Mouse (Mus musculus) heart, adult 2 months (tissue): Measurements from ENCODE around the gene Cib1.

ENCODE experiments used
- CTCF ChIP-seq: fragments of 200-600 bp; IDR thresholded peaks from 2 replicates; pipeline ENCODE4 v1.8.1; 2022; ENCODE audit warnings: antibody characterized with exemption, mild to moderate bottlenecking, moderate library complexity
- EP300 ChIP-seq: fragments of 200-500 bp; IDR thresholded peaks from 2 replicates; pipeline ENCODE4 v1.6.1; 2011; ENCODE audit warnings: low read depth, low read length, control low read depth; ENCODE audit not compliant: insufficient read depth
- POLR2A ChIP-seq: fragments of 200-500 bp; IDR thresholded peaks from 2 replicates; pipeline ENCODE4 v1.6.1; 2011; ENCODE audit warnings: mild to moderate bottlenecking, low read depth, low read length, control low read depth; ENCODE audit not compliant: insufficient read depth

DNA sequence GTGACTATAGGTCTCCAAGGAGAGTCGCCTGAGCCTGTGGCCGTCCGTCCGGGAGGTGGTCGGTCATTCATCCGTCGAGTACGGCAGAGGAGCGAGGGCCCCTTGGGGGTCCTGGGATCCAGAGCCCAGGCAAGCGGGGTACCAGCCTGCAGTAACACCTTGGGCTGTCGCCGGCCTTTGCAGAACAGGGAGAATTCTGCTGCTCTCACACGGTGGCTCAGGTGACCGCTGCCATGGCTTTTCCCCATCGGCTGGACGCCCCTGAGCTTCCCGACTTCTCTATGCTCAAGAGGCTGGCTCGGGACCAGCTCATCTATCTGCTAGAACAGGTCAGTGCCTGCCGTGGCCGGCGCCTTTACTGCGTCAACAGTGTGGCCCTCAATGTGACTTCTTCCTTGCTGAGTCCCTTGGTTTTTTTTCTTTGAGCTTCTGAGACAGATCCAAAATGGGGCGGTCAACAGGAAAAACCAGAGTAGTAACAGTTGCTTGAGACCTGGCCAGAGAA is 37.2 kb upstream of the Cib1 start:
- TF ChIP-seq POLR2A = no peak
- no peak for TF ChIP-seq CTCF
- TF ChIP-seq EP300 = no peak
